Mouse (Mus musculus): ENCODE measurements around the gene Ttll4. TPM values are rescaled to one million over a fixed set of nuclear protein-coding genes. Genes with fewer than 3 reads are reported as not detected.
A peak's percentile ranks its signal among the peaks of the same experiment; 100 is the strongest.

Ttll4 gene
- 14.0 and 14.4 TPM in 2 replicates for polyA plus RNA-seq (2014; fragmentation: Nextera tagmentation; extraction: Ambion mirVana)

DNA sequence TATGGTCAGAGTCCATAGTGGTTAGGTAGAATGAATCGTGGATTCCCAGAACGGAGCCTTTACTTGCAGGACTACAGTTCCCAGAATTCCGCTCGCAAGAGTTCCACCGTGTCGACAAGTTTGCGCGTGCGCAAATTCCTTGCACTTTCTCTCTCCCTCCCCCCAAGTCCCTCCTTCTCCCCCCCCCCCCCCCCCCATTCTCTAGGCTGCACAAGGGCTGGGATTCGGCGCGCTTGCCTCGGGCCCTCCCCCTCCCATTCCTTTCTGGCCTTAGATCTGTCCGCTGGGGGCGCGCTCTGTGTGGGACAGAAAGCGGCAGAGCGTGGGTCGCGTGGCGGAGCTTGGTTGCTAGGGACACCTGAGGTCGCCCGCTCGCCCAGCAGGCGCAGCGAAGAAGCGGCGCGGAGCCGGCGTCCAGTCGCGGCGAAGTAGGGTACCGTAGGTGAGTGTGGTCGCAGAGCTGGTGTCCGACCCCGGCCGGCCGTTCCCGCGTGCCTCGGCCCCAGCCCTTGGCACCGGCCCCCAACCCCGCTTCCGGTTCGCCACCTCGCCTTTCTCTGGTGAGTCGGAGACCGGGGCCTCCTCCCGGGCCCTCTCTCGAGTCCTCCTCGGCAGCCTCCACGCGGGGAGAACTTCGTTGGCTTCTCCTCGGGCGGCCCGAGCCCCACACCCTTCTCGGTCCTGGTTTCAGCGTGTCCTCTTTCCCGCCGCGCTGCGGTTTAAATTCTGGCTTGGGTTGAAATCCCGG, at the start of gene Ttll4:
TSS of gene Ttll4 (plus strand) at position 298 of the 748 bp plus-strand sequence.
- Histone ChIP-seq H3K36me3 (ENCODE audit: control insufficient read depth, insufficient read depth, low read length) (no peaks in the 10 kb centered on the region), H3K9ac (ENCODE audit: low read length) (peak within 1 kb of the TSS; percentile 81), H3K9me3 (replicated peaks; ENCODE audit: control insufficient read depth, low read length) (no peaks in the 10 kb centered on the region), H3K27ac (ENCODE audit: low read depth, low read length) (peak within 1 kb of the TSS; percentile 82), H3K4me3 (ENCODE audit: low read depth, low read length) (peak within 1 kb of the TSS; percentile 80), H3K4me1 (ENCODE audit: control insufficient read depth, insufficient read depth, low read length) (peaks cover 5% of the 10 kb centered on the region), H3K4me2 (ENCODE audit: low read length) (peak within 1 kb of the TSS; percentile 53), H3K27me3 (replicated peaks; ENCODE audit: control insufficient read depth, insufficient read depth, low read length) (no peaks in the 10 kb centered on the region)
- ATAC-seq (peak; percentile 99), DNase-seq (ENCODE audit: low spot score) (peak; percentile 99)
- under 1% methylated on average over 66 of the region's 66 CpGs for whole genome bisulfite sequencing

DNA sequence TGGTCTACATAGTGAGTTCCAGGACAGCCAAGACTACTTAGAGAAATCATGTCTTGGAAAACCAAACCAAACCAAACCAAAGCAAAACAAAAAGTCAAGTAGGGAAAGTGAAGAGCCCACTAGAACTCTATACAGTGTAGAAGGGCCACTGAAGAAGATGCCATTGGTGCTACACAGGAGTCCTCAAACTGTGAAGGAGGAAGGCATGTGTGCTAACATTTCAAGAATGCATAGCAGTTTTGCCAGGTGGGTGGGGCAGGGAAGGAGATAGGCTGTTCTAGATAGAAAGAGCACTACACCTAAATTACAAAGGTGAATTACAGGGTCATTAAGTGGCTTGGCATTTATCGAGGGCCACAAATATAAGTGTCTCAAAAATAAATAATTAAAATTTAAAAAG, 37.4 kb upstream of the Ttll4 start:
- WGBS, result 97% methylated on average over 1 of the region's 1 CpGs
- no peak overlapping the region for H3K4me3 ChIP-seq (ENCODE audit: low read depth, low read length)
- no peak for ATAC-seq

DNA sequence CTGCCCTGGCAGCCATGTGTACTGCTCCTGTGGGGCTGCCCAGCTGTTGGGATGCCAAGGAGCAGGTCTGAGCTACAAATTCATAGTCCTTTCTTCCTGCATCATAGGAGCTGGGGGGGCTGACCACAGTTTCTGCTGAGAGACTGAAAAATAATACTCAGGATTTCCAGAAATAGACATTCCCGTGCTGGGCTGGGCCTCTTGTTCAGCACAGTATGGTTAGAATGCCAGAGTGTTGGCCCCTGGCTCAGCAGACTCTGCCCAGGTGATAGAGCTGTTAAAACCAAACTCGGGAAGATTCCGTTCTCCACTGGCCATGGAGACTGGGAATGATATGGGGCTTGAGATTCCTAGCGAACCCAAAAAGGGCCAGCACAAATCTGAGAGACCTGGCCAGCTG, 35.5 kb upstream of the Ttll4 start:
- Histone ChIP-seq H3K4me2 (ENCODE audit: low read length) (no peak overlapping the region), H3K4me1 (ENCODE audit: control insufficient read depth, insufficient read depth, low read length) (no peaks in the 10 kb centered on the region), H3K9ac (ENCODE audit: low read length) (no peak overlapping the region), H3K27ac (ENCODE audit: low read depth, low read length) (no peak overlapping the region), H3K27me3 (replicated peaks; ENCODE audit: control insufficient read depth, insufficient read depth, low read length) (no peaks in the 10 kb centered on the region), H3K4me3 (ENCODE audit: low read depth, low read length) (no peak overlapping the region), H3K9me3 (replicated peaks; ENCODE audit: control insufficient read depth, low read length) (no peaks in the 10 kb centered on the region), H3K36me3 (ENCODE audit: control insufficient read depth, insufficient read depth, low read length) (peaks cover 62% of the 10 kb centered on the region)
- ATAC-seq, result no peak
- DNase-seq (ENCODE audit: low spot score), result no peak
- 88% methylated on average over 4 of the region's 4 CpGs for WGBS

More for the DNA sequence above, 37.4 kb upstream of the Ttll4 start:
- Histone ChIP-seq H3K36me3 (ENCODE audit: control insufficient read depth, insufficient read depth, low read length) (peaks cover 59% of the 10 kb centered on the region), H3K4me1 (ENCODE audit: control insufficient read depth, insufficient read depth, low read length) (no peaks in the 10 kb centered on the region), H3K4me2 (ENCODE audit: low read length) (no peak overlapping the region), H3K9ac (ENCODE audit: low read length) (no peak overlapping the region), H3K27ac (ENCODE audit: low read depth, low read length) (no peak overlapping the region), H3K9me3 (replicated peaks; ENCODE audit: control insufficient read depth, low read length) (no peaks in the 10 kb centered on the region), H3K27me3 (replicated peaks; ENCODE audit: control insufficient read depth, insufficient read depth, low read length) (no peaks in the 10 kb centered on the region)
- DNase-seq (ENCODE audit: low spot score), result no peak

DNA sequence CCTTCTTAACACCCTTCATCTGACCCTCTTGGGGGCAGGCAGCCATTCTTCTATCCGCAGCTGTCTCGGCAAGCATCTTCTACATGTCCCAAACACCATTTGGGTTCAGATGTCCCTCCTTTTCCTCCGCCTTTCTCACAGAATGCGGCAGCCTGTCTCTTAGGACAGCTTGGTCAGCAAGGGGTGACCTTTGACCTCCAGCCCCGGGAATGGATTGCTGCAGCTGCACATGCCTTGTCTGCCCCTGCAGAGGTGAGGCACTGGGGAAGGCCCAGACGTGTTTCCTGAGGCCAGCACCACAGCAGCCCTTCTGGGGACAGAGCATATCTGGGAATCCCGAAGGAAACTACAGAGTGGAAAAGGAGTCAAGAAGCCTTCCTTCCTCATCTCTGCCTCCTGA, 33.5 kb upstream of the Ttll4 start:
- Histone ChIP-seq H3K4me3 (ENCODE audit: low read depth, low read length) (no peak overlapping the region), H3K27ac (ENCODE audit: low read depth, low read length) (no peak overlapping the region), H3K36me3 (ENCODE audit: control insufficient read depth, insufficient read depth, low read length) (peaks cover 52% of the 10 kb centered on the region), H3K4me1 (ENCODE audit: control insufficient read depth, insufficient read depth, low read length) (no peaks in the 10 kb centered on the region), H3K9ac (ENCODE audit: low read length) (no peak overlapping the region), H3K9me3 (replicated peaks; ENCODE audit: control insufficient read depth, low read length) (no peaks in the 10 kb centered on the region), H3K4me2 (ENCODE audit: low read length) (no peak overlapping the region), H3K27me3 (replicated peaks; ENCODE audit: control insufficient read depth, insufficient read depth, low read length) (no peaks in the 10 kb centered on the region)
- ATAC-seq (no peak), DNase-seq (ENCODE audit: low spot score) (no peak)
- 55% methylated on average over 7 of the region's 7 CpGs for WGBS

DNA sequence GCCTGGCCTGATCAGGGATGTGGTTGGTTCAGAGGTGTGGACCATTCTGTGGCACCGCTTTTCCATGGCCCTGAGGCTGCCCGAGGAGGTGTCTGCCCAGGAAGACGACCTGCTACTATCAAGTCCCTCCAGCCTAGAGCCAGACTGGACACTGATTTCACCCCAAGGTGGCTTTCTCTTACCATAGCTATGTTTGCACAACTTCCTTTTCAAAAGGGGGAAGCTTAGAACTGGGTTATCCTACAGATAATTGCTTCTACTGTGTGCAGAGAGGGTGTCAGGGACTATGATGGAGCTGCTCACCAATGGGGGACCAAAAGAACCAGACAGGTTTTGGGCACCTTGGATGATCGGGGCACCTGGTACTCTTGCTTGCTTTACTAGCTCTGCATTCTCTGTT, 28.8 kb upstream of the Ttll4 start:
- H3K27ac ChIP-seq (ENCODE audit: low read depth, low read length), result no peak overlapping the region
- no peak overlapping the region for H3K9ac ChIP-seq (ENCODE audit: low read length)
- H3K27me3 ChIP-seq (replicated peaks; ENCODE audit: control insufficient read depth, insufficient read depth, low read length), result no peaks in the 10 kb centered on the region
- ATAC-seq, result no peak
- H3K4me2 ChIP-seq (ENCODE audit: low read length), result no peak overlapping the region
- H3K36me3 ChIP-seq (ENCODE audit: control insufficient read depth, insufficient read depth, low read length), result peaks cover 39% of the 10 kb centered on the region
- H3K9me3 ChIP-seq (replicated peaks; ENCODE audit: control insufficient read depth, low read length), result no peaks in the 10 kb centered on the region
- H3K4me1 ChIP-seq (ENCODE audit: control insufficient read depth, insufficient read depth, low read length), result no peaks in the 10 kb centered on the region
- 85% methylated on average over 4 of the region's 4 CpGs for WGBS
- no peak for DNase-seq (ENCODE audit: low spot score)
- no peak overlapping the region for H3K4me3 ChIP-seq (ENCODE audit: low read depth, low read length)

DNA sequence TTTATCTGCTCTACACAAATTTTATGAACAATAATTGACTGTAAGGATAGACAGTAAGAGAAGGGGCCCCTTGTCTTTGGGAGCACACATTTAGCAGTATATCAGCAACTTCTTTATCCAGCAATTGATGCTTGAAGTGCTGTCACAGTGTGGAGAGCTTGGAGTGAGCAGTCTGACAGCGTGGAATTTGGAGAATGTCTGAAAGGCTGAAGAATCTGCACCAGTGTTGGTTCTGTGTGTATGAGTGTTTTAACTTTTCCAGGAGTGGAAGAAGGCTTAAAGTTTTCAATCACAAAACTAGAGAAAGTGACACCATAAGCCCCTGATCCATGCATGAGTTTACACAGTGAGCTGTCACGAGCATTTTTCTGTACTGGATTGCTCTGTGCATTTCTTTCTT, 18.0 kb upstream of the Ttll4 start:
- Histone ChIP-seq H3K9me3 (replicated peaks; ENCODE audit: control insufficient read depth, low read length) (no peaks in the 10 kb centered on the region), H3K36me3 (ENCODE audit: control insufficient read depth, insufficient read depth, low read length) (no peaks in the 10 kb centered on the region), H3K4me1 (ENCODE audit: control insufficient read depth, insufficient read depth, low read length) (no peaks in the 10 kb centered on the region), H3K27ac (ENCODE audit: low read depth, low read length) (no peak overlapping the region), H3K4me2 (ENCODE audit: low read length) (no peak overlapping the region), H3K4me3 (ENCODE audit: low read depth, low read length) (no peak overlapping the region), H3K9ac (ENCODE audit: low read length) (no peak overlapping the region), H3K27me3 (replicated peaks; ENCODE audit: control insufficient read depth, insufficient read depth, low read length) (no peaks in the 10 kb centered on the region)
- no peak for ATAC-seq
- WGBS, result 65% methylated on average over 2 of the region's 2 CpGs
- no peak for DNase-seq (ENCODE audit: low spot score)

DNA sequence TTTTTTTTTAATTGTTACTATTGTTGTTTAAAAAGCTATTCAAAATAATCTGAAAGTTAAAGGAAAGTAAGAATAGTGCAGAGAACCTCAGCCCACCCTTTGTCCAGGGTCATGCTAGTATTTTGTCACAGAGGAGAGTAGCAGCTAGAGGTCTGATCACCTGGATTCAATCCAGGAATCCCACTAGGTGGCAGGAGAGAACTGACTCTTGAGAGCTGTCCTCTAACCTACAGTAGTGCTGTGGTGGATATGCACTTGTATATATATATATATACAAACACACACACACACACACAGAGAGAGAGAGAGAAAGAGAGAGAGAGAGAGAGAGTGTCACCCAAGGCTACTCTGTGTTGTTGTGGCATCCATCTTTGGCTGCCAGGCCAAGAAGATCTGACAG, 17.6 kb upstream of the Ttll4 start:
- DNase-seq (ENCODE audit: low spot score) (peak; percentile 43), ATAC-seq (no peak)
- Histone ChIP-seq H3K36me3 (ENCODE audit: control insufficient read depth, insufficient read depth, low read length) (no peaks in the 10 kb centered on the region), H3K4me2 (ENCODE audit: low read length) (no peak overlapping the region), H3K27ac (ENCODE audit: low read depth, low read length) (no peak overlapping the region), H3K4me3 (ENCODE audit: low read depth, low read length) (no peak overlapping the region), H3K4me1 (ENCODE audit: control insufficient read depth, insufficient read depth, low read length) (no peaks in the 10 kb centered on the region), H3K9ac (ENCODE audit: low read length) (no peak overlapping the region), H3K9me3 (replicated peaks; ENCODE audit: control insufficient read depth, low read length) (no peaks in the 10 kb centered on the region), H3K27me3 (replicated peaks; ENCODE audit: control insufficient read depth, insufficient read depth, low read length) (no peaks in the 10 kb centered on the region)

DNA sequence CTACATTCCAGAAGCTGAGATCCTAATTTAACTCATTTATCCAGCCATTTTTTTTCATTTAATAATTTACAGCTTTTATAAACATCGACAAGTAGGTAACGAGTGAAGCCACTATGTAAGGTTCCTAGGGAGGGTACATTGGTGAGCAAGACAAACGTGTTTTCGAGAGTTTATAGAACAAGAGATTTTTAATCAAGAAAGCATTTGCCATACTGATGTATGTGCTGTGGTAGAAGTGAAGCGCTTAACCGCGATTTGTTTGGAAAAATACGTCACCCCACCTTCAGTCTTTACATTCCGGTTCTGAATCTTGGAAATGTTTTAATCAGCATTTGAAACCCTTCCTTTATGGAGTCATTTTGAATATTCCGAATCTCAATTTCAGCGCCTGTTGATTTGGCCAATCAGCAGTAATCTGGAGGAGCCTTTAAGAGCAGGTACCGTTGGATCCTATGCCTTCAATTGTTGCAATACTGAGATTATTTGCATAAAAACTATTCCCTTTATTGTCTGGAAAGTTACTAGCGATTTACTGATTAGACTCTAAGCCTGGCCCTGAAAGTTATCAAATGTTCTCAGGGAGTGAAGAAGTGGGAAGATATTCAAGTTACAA, 814 bp downstream of the Ttll4 start:
- peak overlapping the region; percentile 81 for H3K9ac ChIP-seq (ENCODE audit: low read length)
- no peaks in the 10 kb centered on the region for H3K27me3 ChIP-seq (replicated peaks; ENCODE audit: control insufficient read depth, insufficient read depth, low read length)
- H3K4me1 ChIP-seq (ENCODE audit: control insufficient read depth, insufficient read depth, low read length), result peaks cover 5% of the 10 kb centered on the region
- peak overlapping the region; percentile 82; the same call in 1 of the 2 replicates for H3K27ac ChIP-seq (ENCODE audit: low read depth, low read length)
- WGBS, result 1% methylated on average over 13 of the region's 13 CpGs
- peak overlapping the region; percentile 80 for H3K4me3 ChIP-seq (ENCODE audit: low read depth, low read length)
- H3K4me2 ChIP-seq (ENCODE audit: low read length), result peak overlapping the region; percentile 53
- H3K9me3 ChIP-seq (replicated peaks; ENCODE audit: control insufficient read depth, low read length), result no peaks in the 10 kb centered on the region
- H3K36me3 ChIP-seq (ENCODE audit: control insufficient read depth, insufficient read depth, low read length), result no peaks in the 10 kb centered on the region
- DNase-seq (ENCODE audit: low spot score) (no peak), ATAC-seq (no peak)

DNA sequence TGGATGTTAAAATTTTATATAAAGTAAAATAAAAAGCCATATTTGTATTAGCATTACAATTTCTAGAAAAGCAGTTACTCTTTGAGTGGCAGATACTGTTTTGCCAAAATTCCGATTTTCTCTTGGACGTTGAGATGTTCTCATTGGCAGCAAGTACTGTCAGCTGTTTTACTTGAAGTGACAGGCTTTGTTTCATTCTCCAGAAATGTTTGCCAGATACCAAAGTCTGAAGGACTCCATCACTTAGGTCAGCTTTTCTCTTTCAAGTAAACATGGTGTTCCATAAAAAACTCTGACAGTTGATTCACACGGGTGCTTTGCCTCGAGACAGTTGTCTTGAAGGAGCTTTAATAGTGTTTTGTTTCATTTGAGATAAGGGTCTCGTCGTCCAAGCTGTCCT, 3.6 kb downstream of the Ttll4 start:
- H3K4me2 ChIP-seq (ENCODE audit: low read length), result no peak overlapping the region
- H3K9ac ChIP-seq (ENCODE audit: low read length), result no peak overlapping the region
- H3K27ac ChIP-seq (ENCODE audit: low read depth, low read length), result no peak overlapping the region
- no peaks in the 10 kb centered on the region for H3K27me3 ChIP-seq (replicated peaks; ENCODE audit: control insufficient read depth, insufficient read depth, low read length)
- peaks cover 5% of the 10 kb centered on the region for H3K4me1 ChIP-seq (ENCODE audit: control insufficient read depth, insufficient read depth, low read length)
- no peaks in the 10 kb centered on the region for H3K9me3 ChIP-seq (replicated peaks; ENCODE audit: control insufficient read depth, low read length)
- 0 out of 2 replicates have a peak, but pooled peaks cover 4% of the 10 kb centered on the region for H3K36me3 ChIP-seq (ENCODE audit: control insufficient read depth, insufficient read depth, low read length)
- H3K4me3 ChIP-seq (ENCODE audit: low read depth, low read length), result no peak overlapping the region
- DNase-seq (ENCODE audit: low spot score) (peak; percentile 17), ATAC-seq (no peak)
- 71% methylated on average over 6 of the region's 6 CpGs for WGBS

Measured in forebrain, embryonic 14.5 days (tissue).